Mouse (Mus musculus) lung, postnatal 14 days (tissue): ENCODE data around the gene Scarf1.
A peak's percentile ranks its signal among the peaks of the same experiment; 100 is the strongest.

Experiments
- DNase-seq: peaks from one replicate; pipeline ENCODE4 v3.0.0; 2021

Gene Scarf1

DNA sequence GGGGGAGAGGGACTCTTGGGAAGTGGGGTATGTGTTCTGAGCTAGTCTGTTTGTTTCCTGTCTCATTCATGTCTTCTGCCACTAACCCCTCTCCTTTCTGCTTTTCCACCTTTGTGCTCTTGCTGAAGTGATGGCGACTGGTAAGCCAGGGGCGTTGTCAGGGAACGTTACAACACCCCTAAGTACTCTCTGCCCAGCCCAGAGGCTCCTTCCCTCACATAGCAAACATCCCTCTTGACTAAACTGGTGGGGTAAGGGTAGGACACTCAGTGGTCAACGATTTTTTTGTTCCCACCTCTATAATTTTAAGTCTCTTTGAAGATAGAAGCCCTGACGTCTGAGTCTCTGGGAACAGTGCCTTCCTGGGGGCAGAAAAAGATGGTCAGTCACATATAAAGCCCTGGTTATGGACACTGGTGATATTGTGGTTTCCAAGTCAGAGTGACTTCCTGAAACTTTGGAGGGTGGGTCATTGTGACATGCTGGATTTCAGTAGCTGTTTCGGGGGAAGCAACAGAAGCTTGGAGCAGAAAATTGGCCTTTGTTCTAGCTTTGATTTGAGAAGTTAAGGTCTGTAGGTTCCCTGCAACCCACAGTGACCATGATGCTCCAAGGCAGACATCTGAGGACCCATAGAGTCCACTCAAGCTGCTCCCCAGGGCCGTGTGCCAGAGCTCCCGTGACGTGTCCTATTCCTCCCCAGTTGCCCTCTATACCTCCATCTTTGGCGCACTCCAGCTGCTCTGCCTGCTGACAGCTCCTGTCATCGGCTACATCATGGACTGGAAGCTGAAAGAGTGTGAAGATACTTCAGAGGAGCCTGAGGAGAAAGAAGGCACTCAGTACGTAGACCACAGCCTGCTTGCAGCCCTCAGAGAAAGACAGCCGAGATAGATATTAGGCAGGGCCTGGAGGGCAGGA, 53.2 kb downstream of the Scarf1 start:
- no peak for DNase-seq

DNA sequence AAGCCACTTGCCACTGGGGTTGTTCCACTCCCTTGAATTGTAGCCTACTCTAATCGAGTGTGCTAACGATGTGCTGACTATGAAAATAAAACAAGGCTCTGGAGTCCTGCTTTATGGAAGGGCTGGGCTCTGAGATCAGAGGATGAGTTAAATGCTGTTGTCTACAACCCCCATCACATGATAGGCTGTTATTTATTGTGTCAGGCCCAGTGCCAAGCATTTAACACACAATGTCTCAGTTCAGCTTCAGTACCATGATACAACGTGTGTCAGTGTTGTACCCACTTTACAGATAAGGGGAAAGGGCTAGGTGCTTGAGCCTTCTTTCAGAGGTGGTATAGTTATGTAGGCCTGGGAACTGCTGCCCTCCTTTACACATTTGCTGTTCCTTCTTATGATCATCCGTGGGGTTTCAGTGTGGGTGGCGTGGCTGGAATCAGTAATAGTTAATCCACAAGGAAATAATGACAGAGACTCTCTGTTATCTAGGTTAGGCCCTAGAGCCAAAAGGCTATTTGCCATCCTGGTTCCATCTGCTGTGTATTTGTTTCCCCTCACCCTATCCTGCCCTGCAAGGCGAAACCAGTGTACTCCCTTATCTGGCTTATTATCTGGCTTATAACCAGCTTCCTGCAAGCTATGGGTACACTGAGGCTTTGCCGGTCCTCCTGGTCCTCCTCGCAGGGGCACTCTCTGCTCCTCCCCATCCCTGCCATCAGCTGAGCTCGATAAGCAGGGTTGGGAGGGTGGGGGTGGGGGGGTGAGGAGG, 54.2 kb downstream of the Scarf1 start:
- no peak for DNase-seq

- no peak for DNase-seq
Measured at GRCm38 (mm10) chr11:75568115-75568511, 54.8 kb downstream of the Scarf1 start.

DNA sequence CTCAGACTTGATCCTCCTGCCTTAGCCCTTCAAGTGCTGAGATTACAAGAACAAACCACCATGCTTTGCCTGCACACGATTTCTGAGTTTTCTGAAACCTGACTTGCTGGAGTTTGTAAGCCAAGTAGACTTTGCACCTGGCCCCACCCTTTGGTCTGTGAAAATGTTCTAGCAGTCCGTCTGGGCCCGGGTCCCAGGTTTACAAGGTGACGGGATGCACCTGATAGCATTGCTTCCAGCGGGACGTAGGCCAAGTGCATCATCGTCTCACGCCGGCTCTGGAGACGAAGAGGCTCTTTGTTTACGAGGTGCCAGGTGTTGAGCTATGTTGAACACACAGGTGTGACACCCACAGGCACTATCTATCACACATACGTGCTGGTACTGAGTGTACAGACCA, 55.6 kb downstream of the Scarf1 start:
- no peak for DNase-seq

- DNase-seq = no peak
Measured at GRCm38 (mm10) chr11:75570375-75571125, 57.2 kb downstream of the Scarf1 start.

DNA sequence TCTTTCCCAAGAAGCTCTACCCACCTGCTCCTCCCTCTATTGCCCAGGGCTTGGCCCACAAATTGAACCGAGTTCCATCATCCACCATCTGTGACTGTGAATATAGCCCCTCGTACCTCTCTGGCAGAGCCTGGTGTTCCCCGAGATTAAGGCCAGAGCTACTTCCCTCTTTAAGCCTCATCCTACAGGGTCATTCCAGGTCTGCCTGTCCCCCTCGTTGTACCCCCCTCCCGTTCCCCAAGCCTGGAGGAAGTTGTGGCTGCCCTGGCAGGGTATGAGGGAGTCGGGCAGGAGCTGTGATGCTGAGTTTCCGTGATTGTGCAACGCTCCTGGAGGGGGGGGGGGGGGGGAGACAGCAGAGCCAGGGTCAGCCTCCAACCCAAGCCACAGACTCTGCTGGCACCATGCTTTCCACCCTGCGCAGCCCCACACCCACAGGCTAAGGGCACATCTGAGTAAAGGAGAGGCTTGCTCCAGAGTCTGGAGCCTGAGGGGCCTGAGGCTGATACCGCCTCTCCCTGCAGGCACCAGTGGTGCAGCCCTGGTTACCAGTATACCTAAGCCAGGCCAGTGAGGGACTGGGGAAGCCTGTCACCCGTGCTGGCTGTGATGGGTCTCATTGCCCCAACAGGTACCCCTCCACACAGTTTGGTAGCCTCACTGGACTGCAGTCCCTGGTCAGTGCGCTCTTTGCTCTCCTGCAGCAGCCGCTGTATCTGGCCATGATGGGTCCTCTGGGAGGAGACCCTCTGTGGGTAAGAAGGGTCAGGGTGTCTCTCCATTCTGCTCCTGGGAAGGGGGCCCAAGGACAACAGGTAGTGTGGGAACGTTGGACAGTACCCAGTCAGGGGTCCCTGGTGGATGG, 58.0 kb downstream of the Scarf1 start:
- DNase-seq = peak; percentile 51

DNA sequence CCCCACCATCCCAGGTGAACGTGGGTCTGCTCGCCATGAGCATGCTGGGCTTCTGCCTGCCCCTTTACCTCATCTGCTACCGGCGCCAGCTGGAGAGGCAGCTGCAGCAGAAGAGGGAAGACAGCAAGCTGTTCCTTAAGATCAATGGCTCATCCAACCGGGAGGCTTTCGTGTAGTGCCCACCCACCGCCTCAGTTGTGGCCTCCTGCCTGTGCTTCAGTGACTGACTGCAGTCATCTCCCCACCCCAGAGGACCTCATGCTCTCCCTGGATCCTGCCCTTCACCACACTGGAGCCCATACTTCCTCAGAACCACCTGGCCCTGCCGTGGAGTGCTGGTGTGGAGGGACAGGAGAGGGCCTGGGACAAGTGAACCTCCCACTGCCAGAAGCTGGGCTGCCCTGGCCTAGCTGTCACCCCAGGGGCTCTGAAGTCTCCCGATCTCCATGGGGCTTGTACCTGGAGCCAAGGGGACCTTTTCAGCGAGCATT, 59.0 kb downstream of the Scarf1 start:
- no peak for DNase-seq

DNA sequence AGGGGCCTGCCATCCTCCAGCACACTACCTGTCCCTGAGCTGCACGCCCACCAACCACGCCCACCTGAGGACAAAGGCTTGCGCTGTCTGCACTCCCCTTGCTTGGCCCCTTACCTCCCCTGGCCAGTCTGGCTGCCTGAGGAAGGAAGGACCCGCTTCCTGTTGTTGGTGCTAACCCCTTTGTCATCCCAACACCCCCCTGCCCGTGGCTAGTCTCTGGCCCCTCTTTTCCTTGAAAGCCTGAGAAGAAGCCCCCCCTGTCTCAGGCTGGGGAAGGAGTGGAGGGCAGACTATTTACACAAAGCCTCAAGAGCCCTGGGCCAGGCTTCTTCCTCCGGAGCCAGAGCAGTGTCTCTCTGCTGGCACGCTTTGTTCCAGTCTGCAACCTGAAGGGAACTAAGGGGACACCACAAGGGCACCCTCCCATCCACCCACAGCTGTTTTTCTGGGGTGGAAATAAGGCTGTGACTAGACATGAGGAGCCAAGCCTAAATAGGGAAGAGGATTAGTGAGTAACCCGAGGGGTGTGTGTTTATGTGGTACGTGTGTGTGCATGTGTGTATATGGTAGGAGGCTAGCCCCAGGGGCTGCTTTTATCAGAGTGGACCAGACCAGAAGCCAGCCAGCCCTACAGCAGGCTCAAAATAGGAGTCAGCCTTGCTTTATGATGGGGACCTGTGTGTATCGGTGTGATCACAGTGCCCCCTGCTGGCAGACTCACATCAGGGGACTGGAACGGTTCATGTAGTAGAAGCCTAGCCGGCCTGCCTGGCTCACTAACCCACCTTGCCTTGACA, 59.7 kb downstream of the Scarf1 start:
- peak; percentile 97 for DNase-seq

DNA sequence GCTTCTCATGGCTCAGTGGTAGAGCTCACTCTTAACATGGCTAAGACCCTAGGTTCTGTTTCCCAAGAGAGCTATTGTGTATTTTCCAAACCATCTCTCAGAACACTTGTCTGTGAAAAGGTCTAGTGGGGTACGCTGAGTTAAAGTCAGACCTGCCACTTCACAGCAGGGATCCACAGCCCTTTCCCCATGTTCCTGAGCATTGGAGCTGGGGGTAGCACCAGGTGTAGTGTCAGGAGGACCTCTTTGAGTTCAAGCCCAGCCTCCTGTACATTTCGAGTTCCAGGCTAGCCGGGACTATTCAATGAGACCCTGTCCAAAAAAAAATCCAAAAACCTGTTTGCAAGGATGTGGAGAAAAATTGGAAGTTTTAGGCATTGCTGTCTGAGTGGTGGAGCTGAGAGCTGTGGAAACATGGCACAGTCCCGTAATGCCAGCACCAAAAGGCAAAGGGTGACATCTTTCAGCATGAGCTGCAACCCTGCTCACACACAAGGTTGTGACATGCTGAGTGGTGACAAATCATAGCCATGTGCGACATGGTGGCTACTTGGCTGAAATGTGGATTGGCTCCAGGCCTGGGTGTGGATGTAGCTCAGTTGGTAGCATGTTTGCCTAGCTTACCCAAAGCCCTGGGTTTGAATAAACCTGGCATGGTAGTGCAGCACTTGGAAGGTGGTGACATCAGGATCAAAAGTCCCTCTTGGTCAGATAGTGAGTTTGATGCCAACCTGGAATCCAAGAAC, 61.2 kb downstream of the Scarf1 start:
- DNase-seq = no peak

- DNase-seq = no peak
Measured at GRCm38 (mm10) chr11:75575560-75576123, 62.3 kb downstream of the Scarf1 start.
